13 mouse cellular contexts compared by ENCODE assay signal in genomic region chr15:74179971-74180370, GRCm38 (mm10).
DNase-seq lines count a peak whose midpoint lies in the region; ATAC-seq lines count a peak whose summit lies in the region.
"Had no signal": no experiment of that assay in that cellular context is flagged by ENCODE, and none has a peak within 500 bp of the region (broad histone marks: within the 10 kb centered on the region; RNA-seq: fewer than 3 reads in every experiment).

No protein-coding gene starts in this region.

- no peak overlapping the region for H3K4me3 ChIP-seq in embryonic facial prominence, embryonic 11.5 days (ENCODE audit: low read depth, low read length)
- H3K4me3 ChIP-seq in embryonic facial prominence, embryonic 10.5 days: no peak overlapping the region
- H3K4me3 ChIP-seq: forebrain, embryonic 15.5 days; myocyte had no signal

- H3K27me3 ChIP-seq in embryonic facial prominence, embryonic 11.5 days (ENCODE audit: control insufficient read depth, insufficient read depth, low read length): no peaks in the 10 kb centered on the region
- peaks cover 4% of the 10 kb centered on the region; the same call in 1 of the 2 replicates for H3K27me3 ChIP-seq in embryonic facial prominence, embryonic 10.5 days (replicated peaks; ENCODE audit: low read depth, poor library complexity, severe bottlenecking)
- H3K27me3 ChIP-seq: forebrain, embryonic 15.5 days had no signal

- H3K4me2 ChIP-seq in embryonic facial prominence, embryonic 11.5 days (ENCODE audit: low read depth, low read length): no peak overlapping the region
- H3K4me2 ChIP-seq: forebrain, embryonic 15.5 days had no signal

- 32% methylated on average over 6 of the region's 6 CpGs for WGBS in embryonic facial prominence, embryonic 11.5 days
- WGBS in embryonic facial prominence, embryonic 10.5 days: 34% methylated on average over 6 of the region's 6 CpGs

- no peaks in the 10 kb centered on the region for H3K36me3 ChIP-seq in embryonic facial prominence, embryonic 11.5 days (replicated peaks; ENCODE audit: control insufficient read depth, insufficient read depth, low read depth, low read length)
- H3K36me3 ChIP-seq in embryonic facial prominence, embryonic 10.5 days (replicated peaks): no peaks in the 10 kb centered on the region
- H3K36me3 ChIP-seq: forebrain, embryonic 15.5 days had no signal

- no peak overlapping the region for H3K27ac ChIP-seq in embryonic facial prominence, embryonic 11.5 days (replicated peaks; ENCODE audit: low read depth, low read length)
- no peak overlapping the region for H3K27ac ChIP-seq in embryonic facial prominence, embryonic 10.5 days (replicated peaks)

- ATAC-seq in embryonic facial prominence, embryonic 11.5 days (replicated peaks; ENCODE audit: insufficient number of reproducible peaks, low FRiP score, low TSS enrichment, low read depth): no peak
- no peak for ATAC-seq in megakaryocyte-erythroid progenitor cell, adult 5-6 weeks (replicated peaks; ENCODE audit: low FRiP score, low TSS enrichment, poor library complexity, severe bottlenecking)
- ATAC-seq: CD4-positive, CD25-positive, alpha-beta regulatory T cell, adult 4 months; forebrain, embryonic 15.5 days; inflammation-experienced regulatory T-cells, adult 6 months had no signal

- peak; percentile 25 for DNase-seq in embryonic facial prominence, embryonic 11.5 days (ENCODE audit: low spot score)
- no peak for DNase-seq in embryonic facial prominence, embryonic 10.5 days (ENCODE audit: low spot score)
- peak; percentile 52 to 56 for DNase-seq in left cerebral cortex, adult 18-20 months (ENCODE audit: low spot score in 2 of 2)
- DNase-seq in left cerebral cortex, adult 11 months (ENCODE audit: low spot score): no peak
- DNase-seq in 416B (ENCODE audit: low read depth): peak; percentile 12
- DNase-seq in brain, adult 2 months (ENCODE audit: low read depth, low spot score): peak; percentile 81
- no peak for DNase-seq in layer of hippocampus, postnatal 36 days
- DNase-seq: lung, adult 2 months had no signal

- H3K9me3 ChIP-seq in embryonic facial prominence, embryonic 11.5 days (replicated peaks; ENCODE audit: control insufficient read depth, low read length): no peaks in the 10 kb centered on the region
- H3K9me3 ChIP-seq in embryonic facial prominence, embryonic 10.5 days: no peaks in the 10 kb centered on the region
- H3K9me3 ChIP-seq: forebrain, embryonic 15.5 days had no signal

- H3K4me1 ChIP-seq in embryonic facial prominence, embryonic 11.5 days (ENCODE audit: control insufficient read depth, insufficient read depth, low read length): no peaks in the 10 kb centered on the region
- peaks cover 11% of the 10 kb centered on the region for H3K4me1 ChIP-seq in embryonic facial prominence, embryonic 10.5 days

- H3K9ac ChIP-seq in embryonic facial prominence, embryonic 11.5 days (replicated peaks; ENCODE audit: low read length): no peak overlapping the region
- H3K9ac ChIP-seq: forebrain, embryonic 15.5 days had no signal

Comparison
In these comparisons a context has a peak if more than half of its experiments do, and no peak if none do; other contexts are left out.
1. DNase-seq: peak in embryonic facial prominence, embryonic 11.5 days (single experiment), left cerebral cortex, adult 18-20 months (2 of 2), 416B (single experiment) and brain, adult 2 months (single experiment); none in embryonic facial prominence, embryonic 10.5 days (single experiment), left cerebral cortex, adult 11 months (single experiment) and layer of hippocampus, postnatal 36 days (0 of 2).